Mouse (Mus musculus): ENCODE measurements around the gene Rbm4b.

- TF ChIP-seq POLR2A (IDR thresholded peaks at IDR 0.05; ENCODE audit: control insufficient read depth, low read depth, low read length) (no peak), CTCF (IDR thresholded peaks at IDR 0.05; ENCODE audit: control insufficient read depth, insufficient read depth, insufficient replicate concordance, low read depth, low read length) (no peak)
These were observed 44.6 kb upstream of the Rbm4b start for GRCm38 (mm10) chr19:4711601-4712155.
